Mouse (Mus musculus) heart, embryonic 14.5 days (tissue): ENCODE measurements around the gene Ccr1. TPM values are rescaled to one million over a fixed set of nuclear protein-coding genes. Genes with fewer than 3 reads are reported as not detected.
"Not testable (repeated sequence)": the region's sequence is repeated elsewhere in the genome, so short reads cannot be mapped to it uniquely, and the experiment has no call there.

ENCODE experiments used
- ATAC-seq: fragments of 200-750 bp; cut with Nextera tagmentation; 2 replicates; pipeline ENCODE4 v1.8.0; 2017; ENCODE audit warnings: low read depth, moderate TSS enrichment; ENCODE audit not compliant: insufficient number of reproducible peaks, insufficient read depth, low FRiP score
- H3K27ac ChIP-seq, 2 experiments: fragments of 200-500 bp in 1 of 2; fragments of 300-500 bp in 1 of 2; sonication (generic) in 1 of 2; replicated peaks in 1 of 2; 2 replicates each; pipeline ENCODE4 v1.5.1; 2012 to 2014; ENCODE audit warnings: low read depth in 2 of 2, low read length in 2 of 2, control low read depth in 1 of 2, mild to moderate bottlenecking in 1 of 2, mixed read lengths in 1 of 2; ENCODE audit not compliant: control insufficient read depth in 1 of 2, insufficient read depth in 1 of 2
- H3K27me3 ChIP-seq: fragments of 300-500 bp; sonication (generic); 2 replicates; pipeline ENCODE4 v1.6.1; 2014; ENCODE audit warnings: mild to moderate bottlenecking, low read length, control low read depth; ENCODE audit not compliant: control insufficient read depth, insufficient read depth
- H3K36me3 ChIP-seq: fragments of 300-500 bp; sonication (generic); 2 replicates; pipeline ENCODE4 v1.6.1; 2014; ENCODE audit warnings: mild to moderate bottlenecking, control low read depth, low read length, mixed read lengths; ENCODE audit not compliant: control insufficient read depth, insufficient read depth
- H3K4me1 ChIP-seq, 2 experiments: fragments of 200-500 bp in 1 of 2; fragments of 300-500 bp in 1 of 2; sonication (generic) in 1 of 2; 2 replicates each; pipeline ENCODE4 v1.6.1; 2012 to 2014; ENCODE audit warnings: low read length in 2 of 2, control low read depth in 1 of 2, mixed read lengths in 1 of 2; ENCODE audit not compliant: control insufficient read depth in 2 of 2, insufficient read depth in 2 of 2
- H3K4me2 ChIP-seq: fragments of 300-500 bp; sonication (generic); 2 replicates; pipeline ENCODE4 v1.6.1; 2014; ENCODE audit warnings: mild to moderate bottlenecking, low read length
- H3K4me3 ChIP-seq, 2 experiments: fragments of 200-500 bp in 1 of 2; fragments of 300-500 bp in 1 of 2; sonication (generic) in 1 of 2; 2 replicates each; pipeline ENCODE4 v1.5.1; 2012 to 2014; ENCODE audit warnings: low read length in 2 of 2, mild to moderate bottlenecking in 2 of 2, control low read depth in 1 of 2, low read depth in 1 of 2, moderate library complexity in 1 of 2; ENCODE audit not compliant: control insufficient read depth in 1 of 2, insufficient read depth in 1 of 2
- H3K9ac ChIP-seq: fragments of 300-500 bp; sonication (generic); 2 replicates; pipeline ENCODE4 v1.6.1; 2014; ENCODE audit warnings: mild to moderate bottlenecking, low read length
- H3K9me3 ChIP-seq: fragments of 300-500 bp; sonication (generic); 2 replicates; pipeline ENCODE4 v1.6.1; 2016; ENCODE audit warnings: low read length, control low read depth; ENCODE audit not compliant: control insufficient read depth
- WGBS: fragments of 180-500 bp; shearing (Covaris S2); extraction: QIAGEN DNeasy Blood & Tissue Kit; methylation state at CpG from one replicate; pipeline ENCODE4 v1.1.7; 2014; 5-methylcytosine and 5-hydroxymethylcytosine counted together
- polyA plus RNA-seq: library from polyadenylated mRNA; unstranded; fragments of >200 nt; fragmentation: Nextera tagmentation; extraction: Ambion mirVana; gene quantifications from 2 replicates; pipeline ENCODE4 v1.2.1, GENCODE M21; 2014

The Ccr1 gene
- polyA plus RNA-seq, 1 experiment from 2014 or later = 1.9 TPM

DNA sequence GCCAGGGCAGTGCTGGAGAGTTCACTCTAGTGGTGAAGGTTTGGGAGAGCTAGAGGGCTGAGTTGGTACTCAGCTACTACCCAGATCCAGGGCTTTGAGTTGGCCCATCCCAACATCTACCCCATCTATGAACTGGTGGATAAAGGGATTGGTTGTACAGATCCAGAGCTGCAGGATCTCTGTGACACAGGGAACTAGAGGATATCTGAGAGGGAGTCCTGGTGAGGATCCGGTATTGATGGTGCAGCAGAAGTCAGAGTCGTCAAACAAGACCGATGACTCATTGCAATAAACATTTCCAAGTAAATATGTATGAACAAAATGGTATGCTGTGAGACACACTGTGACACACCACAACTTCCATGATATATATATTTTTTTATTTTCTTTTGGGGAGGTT, 37.6 kb downstream of the Ccr1 start:
- Histone ChIP-seq H3K4me1 (peaks cover 0 to 4% of the 10 kb centered on the region in 2 experiments; a peak in 2 of 4 replicates), H3K4me2 (no peak overlapping the region), H3K27me3 (no peaks in the 10 kb centered on the region), H3K27ac (0 out of 4 replicates have a peak overlapping the region, but pooled peaks of 1 of the 2 experiments have one; percentile 1), H3K4me3 (no peak overlapping the region), H3K36me3 (no peaks in the 10 kb centered on the region), H3K9ac (no peak overlapping the region), H3K9me3 (no peaks in the 10 kb centered on the region)
- no peak for ATAC-seq
- WGBS = 82% methylated on average over 3 of the region's 3 CpGs

DNA sequence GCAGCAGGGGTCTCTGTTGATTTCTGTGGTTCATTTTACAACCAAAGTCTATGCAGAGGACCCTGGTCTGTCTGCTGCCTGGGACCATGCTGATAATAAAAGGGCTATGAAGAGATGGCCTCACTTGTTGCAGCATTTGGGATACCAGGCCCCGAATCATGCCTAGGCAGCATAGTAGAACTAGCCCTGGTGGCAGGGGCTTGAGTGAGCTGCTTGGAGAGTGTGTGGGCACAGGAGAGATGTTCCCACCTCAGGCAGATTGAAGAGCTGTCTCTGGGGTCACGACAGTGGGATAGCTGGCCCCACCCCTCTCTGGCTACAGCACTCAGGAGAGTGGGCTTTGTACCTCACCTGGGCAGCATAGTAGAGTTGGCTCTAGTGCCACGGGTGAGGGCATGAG, 38.0 kb downstream of the Ccr1 start:
- Histone ChIP-seq H3K36me3 (no peaks in the 10 kb centered on the region), H3K27me3 (no peaks in the 10 kb centered on the region), H3K27ac (0 out of 4 replicates have a peak overlapping the region, but pooled peaks of 1 of the 2 experiments have one; percentile 1), H3K9ac (no peak overlapping the region), H3K4me2 (no peak overlapping the region), H3K9me3 (no peaks in the 10 kb centered on the region), H3K4me1 (peaks cover 4 to 7% of the 10 kb centered on the region in 2 experiments; a peak in 3 of 4 replicates), H3K4me3 (no peak overlapping the region)
- WGBS = 79% methylated on average over 3 of the region's 3 CpGs
- no peak for ATAC-seq

DNA sequence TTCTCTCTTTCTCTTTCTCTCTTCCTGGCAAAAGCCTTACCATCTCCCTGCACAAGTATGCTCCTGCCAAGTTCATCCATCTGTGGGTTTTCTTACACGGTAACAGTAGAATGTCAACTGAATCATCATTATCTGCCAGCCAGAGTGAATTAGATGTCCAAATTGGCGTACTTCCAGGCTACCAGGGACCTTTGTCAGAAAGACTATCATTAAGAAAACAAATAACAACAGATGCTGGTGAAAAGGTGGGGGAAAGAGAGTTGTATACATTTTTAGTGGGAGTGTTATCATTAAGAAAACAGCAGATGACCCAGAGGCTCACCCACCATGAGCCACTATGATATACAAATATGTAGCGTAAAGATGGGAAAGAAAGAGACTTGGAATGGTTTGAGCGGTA, 38.6 kb downstream of the Ccr1 start:
- 45% methylated on average over 4 of the region's 4 CpGs for WGBS

GRCm38 (mm10) chr9:123928759-123929246, 39.7 kb downstream of the Ccr1 start:
- Histone ChIP-seq H3K4me1 (peaks cover 5 to 8% of the 10 kb centered on the region in 2 experiments; a peak in 3 of 4 replicates), H3K36me3 (no peaks in the 10 kb centered on the region), H3K9me3 (no peaks in the 10 kb centered on the region), H3K27me3 (no peaks in the 10 kb centered on the region), H3K4me2 (peak overlapping the region; percentile 29), H3K27ac (peak overlapping the region in 1 of 2 experiments; percentile 24; a peak in 1 of 4 replicates), H3K4me3 (no peak overlapping the region), H3K9ac (no peak overlapping the region)
- no peak for ATAC-seq
- 25% methylated on average over 8 of the region's 8 CpGs for WGBS

More for the DNA sequence above, 38.6 kb downstream of the Ccr1 start:
- Histone ChIP-seq H3K4me2 (no peak overlapping the region), H3K27me3 (no peaks in the 10 kb centered on the region), H3K36me3 (no peaks in the 10 kb centered on the region), H3K27ac (no peak overlapping the region), H3K4me3 (no peak overlapping the region), H3K9ac (no peak overlapping the region), H3K9me3 (no peaks in the 10 kb centered on the region), H3K4me1 (peaks cover 5 to 8% of the 10 kb centered on the region in 2 experiments; a peak in 3 of 4 replicates)
- no peak for ATAC-seq

DNA sequence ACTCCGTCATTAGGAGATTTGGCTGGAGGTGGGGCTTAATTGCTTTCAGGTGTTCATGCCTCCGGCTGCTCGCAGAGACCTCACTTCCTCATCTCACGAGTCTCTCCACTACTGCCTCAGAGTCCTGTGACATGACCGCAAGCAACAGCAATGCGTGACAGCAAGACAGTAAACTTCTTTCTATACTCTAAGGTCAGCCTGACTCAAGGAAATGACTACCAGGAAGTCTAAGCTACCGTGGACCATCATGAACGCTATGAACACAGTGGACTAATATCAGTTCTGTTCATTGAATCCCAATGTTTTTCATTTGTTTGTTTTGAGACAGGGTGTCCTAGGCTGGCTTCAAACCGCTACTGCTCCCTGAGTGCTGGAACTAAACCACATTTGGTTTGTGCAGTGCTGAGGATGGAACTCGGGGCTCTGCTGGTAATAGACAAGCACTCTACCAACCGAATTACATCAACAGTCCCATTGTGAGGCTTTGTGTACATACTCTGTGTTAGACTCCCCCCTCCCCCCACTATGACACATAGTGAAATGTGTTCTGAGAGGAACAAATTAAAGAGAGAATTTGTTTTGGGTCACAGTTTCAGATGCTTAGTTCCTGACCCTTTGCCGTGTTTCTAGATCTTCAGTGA, 40.3 kb downstream of the Ccr1 start:
- Histone ChIP-seq H3K9ac (no peak overlapping the region), H3K4me1 (peaks cover 8 to 11% of the 10 kb centered on the region in 2 experiments; a peak in 3 of 4 replicates), H3K4me2 (0 out of 2 replicates have a peak overlapping the region, but pooled peaks have one; percentile 29), H3K9me3 (no peaks in the 10 kb centered on the region), H3K4me3 (no peak overlapping the region), H3K36me3 (no peaks in the 10 kb centered on the region), H3K27me3 (no peaks in the 10 kb centered on the region), H3K27ac (peak overlapping the region in 1 of 2 experiments; percentile 24; a peak in 1 of 4 replicates)
- no peak for ATAC-seq
- 69% methylated on average over 12 of the region's 12 CpGs for WGBS

GRCm38 (mm10) chr9:123927281-123927960, 41.1 kb downstream of the Ccr1 start:
- Histone ChIP-seq H3K36me3 (no peaks in the 10 kb centered on the region), H3K27me3 (no peaks in the 10 kb centered on the region), H3K9me3 (no peaks in the 10 kb centered on the region), H3K27ac (no peak overlapping the region), H3K4me1 (peaks cover 9 to 11% of the 10 kb centered on the region in 2 experiments; a peak in 3 of 4 replicates), H3K4me2 (no peak overlapping the region), H3K9ac (no peak overlapping the region), H3K4me3 (no peak overlapping the region)
- WGBS = 56% methylated on average over 16 of the region's 16 CpGs
- ATAC-seq = no peak

- 10% methylated on average over 5 of the region's 5 CpGs for WGBS
Measured at GRCm38 (mm10) chr9:123926041-123926440, 42.5 kb downstream of the Ccr1 start.

More at GRCm38 (mm10) chr9:123926041-123926440, 42.5 kb downstream of the Ccr1 start:
- not testable (repeated sequence) for H3K27me3 ChIP-seq, H3K36me3 ChIP-seq, ATAC-seq, H3K9ac ChIP-seq, H3K9me3 ChIP-seq
- peak overlapping the region; percentile 75; the same call in 1 of the 2 replicates for H3K4me2 ChIP-seq
- peak overlapping the region; percentile 50 to 58; a peak in 3 of 4 replicates for H3K4me3 ChIP-seq
- peaks cover 9 to 11% of the 10 kb centered on the region in 2 experiments; a peak in 3 of 4 replicates for H3K4me1 ChIP-seq
- peak overlapping the region in 1 of 2 experiments; percentile 91; a peak in 1 of 4 replicates for H3K27ac ChIP-seq
